In the genomic region with DNA sequence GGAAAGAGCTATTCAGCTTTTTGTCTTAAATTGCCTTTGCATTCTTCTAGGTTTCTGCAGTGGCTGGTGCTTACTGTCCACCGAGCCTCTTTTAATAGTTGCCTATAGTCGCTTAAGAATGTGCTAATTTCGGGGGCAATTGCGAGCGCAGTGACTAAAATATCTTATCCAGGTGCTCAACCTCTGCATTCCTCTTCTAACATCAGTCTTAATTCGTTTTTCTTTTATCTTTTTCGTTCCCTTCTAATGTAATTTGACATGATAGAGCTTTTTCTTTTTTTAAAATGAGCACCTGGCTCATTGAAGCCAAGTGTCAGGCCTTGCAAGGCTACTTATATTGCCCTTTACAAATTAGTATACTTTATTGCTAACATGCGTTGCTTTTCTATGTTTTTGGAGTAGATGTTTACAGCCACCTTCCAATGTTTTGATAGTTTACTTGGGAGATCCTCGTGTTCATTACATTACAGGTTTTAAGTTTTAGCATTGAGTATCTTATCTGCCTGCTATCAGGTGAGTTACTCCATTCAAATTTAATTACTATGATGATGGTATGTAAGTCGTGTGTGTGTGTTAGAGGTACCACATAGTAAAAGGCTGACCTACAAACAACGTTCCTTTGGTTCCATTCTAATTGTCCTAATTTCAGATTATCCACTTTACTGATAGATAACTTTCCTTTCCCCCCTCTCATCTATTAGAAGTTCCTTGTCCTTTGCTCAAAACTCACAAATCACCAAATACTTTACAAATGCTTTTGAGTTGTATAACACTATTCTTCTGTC, we compare ENCODE assay signal across 9 mouse cellular contexts. TPM values are rescaled to one million over a fixed set of nuclear protein-coding genes. Genes with fewer than 3 reads are reported as not detected.
DNase-seq lines count a peak whose midpoint lies in the region; ATAC-seq lines count a peak whose summit lies in the region.
"Had no signal": no experiment of that assay in that cellular context is flagged by ENCODE, and none has a peak within 500 bp of the region (broad histone marks: within the 10 kb centered on the region; RNA-seq: fewer than 3 reads in every experiment).

No protein-coding gene starts in this region.

- peak overlapping the region; percentile 59 for H3K4me2 ChIP-seq in lung, embryonic 15.5 days
- H3K4me2 ChIP-seq in stomach, embryonic 14.5 days (replicated peaks; ENCODE audit: low read depth, low read length) = peak overlapping the region; percentile 49

- no peak for ATAC-seq in lung, embryonic 15.5 days (ENCODE audit: borderline replicate concordance, extremely low read depth, low FRiP score, low TSS enrichment)
- no peak for ATAC-seq in stomach, embryonic 14.5 days (ENCODE audit: insufficient number of reproducible peaks, insufficient read depth, low FRiP score, low read depth)

- H3K9ac ChIP-seq in lung, embryonic 15.5 days = peak overlapping the region; percentile 37
- H3K9ac ChIP-seq in stomach, embryonic 14.5 days (replicated peaks; ENCODE audit: low read depth, low read length) = peak overlapping the region; percentile 48

- peaks cover 5% of the 10 kb centered on the region; the same call in 1 of the 2 replicates for H3K27me3 ChIP-seq in lung, embryonic 15.5 days
- H3K27me3 ChIP-seq in embryonic facial prominence, embryonic 10.5 days (replicated peaks; ENCODE audit: low read depth, poor library complexity, severe bottlenecking) = no peaks in the 10 kb centered on the region
- H3K27me3 ChIP-seq in limb, embryonic 10.5 days (ENCODE audit: low read depth, poor library complexity, severe bottlenecking) = peaks cover 13% of the 10 kb centered on the region
- H3K27me3 ChIP-seq in stomach, embryonic 14.5 days (ENCODE audit: control insufficient read depth, insufficient read depth, low read length) = no peaks in the 10 kb centered on the region

- no peaks in the 10 kb centered on the region for H3K9me3 ChIP-seq in lung, embryonic 15.5 days
- no peaks in the 10 kb centered on the region for H3K9me3 ChIP-seq in embryonic facial prominence, embryonic 10.5 days
- H3K9me3 ChIP-seq in limb, embryonic 10.5 days (replicated peaks) = no peaks in the 10 kb centered on the region
- H3K9me3 ChIP-seq in stomach, embryonic 14.5 days (ENCODE audit: control insufficient read depth, low read depth, low read length) = no peaks in the 10 kb centered on the region

- H3K27ac ChIP-seq in lung, embryonic 15.5 days = peak overlapping the region; percentile 49
- H3K27ac ChIP-seq in embryonic facial prominence, embryonic 10.5 days (replicated peaks) = peak overlapping the region; percentile 88
- H3K27ac ChIP-seq in limb, embryonic 10.5 days = peak overlapping the region; percentile 85
- H3K27ac ChIP-seq in stomach, embryonic 14.5 days (ENCODE audit: low read length) = peak overlapping the region; percentile 35; the same call in 1 of the 2 replicates

- peaks cover 34% of the 10 kb centered on the region for H3K4me1 ChIP-seq in lung, embryonic 15.5 days
- H3K4me1 ChIP-seq in embryonic facial prominence, embryonic 10.5 days = peaks cover 65% of the 10 kb centered on the region
- peaks cover 66% of the 10 kb centered on the region for H3K4me1 ChIP-seq in limb, embryonic 10.5 days
- peaks cover 16% of the 10 kb centered on the region; the same call in 1 of the 2 replicates for H3K4me1 ChIP-seq in stomach, embryonic 14.5 days (ENCODE audit: control insufficient read depth, insufficient read depth, low read length)

- peak overlapping the region; percentile 46 for H3K4me3 ChIP-seq in lung, embryonic 15.5 days
- peak overlapping the region; percentile 65 for H3K4me3 ChIP-seq in embryonic facial prominence, embryonic 10.5 days
- peak overlapping the region; percentile 56 for H3K4me3 ChIP-seq in limb, embryonic 10.5 days
- H3K4me3 ChIP-seq in stomach, embryonic 14.5 days (ENCODE audit: low read depth, low read length) = peak overlapping the region; percentile 33

- 2% methylated on average over 11 of the region's 11 CpGs for WGBS in lung, embryonic 15.5 days
- 3% methylated on average over 11 of the region's 11 CpGs for WGBS in embryonic facial prominence, embryonic 10.5 days
- WGBS in limb, embryonic 10.5 days = 3% methylated on average over 11 of the region's 11 CpGs
- WGBS in stomach, embryonic 14.5 days = 3% methylated on average over 11 of the region's 11 CpGs

- no peak for DNase-seq in lung, adult 18-20 months
- DNase-seq in embryonic facial prominence, embryonic 10.5 days (ENCODE audit: low spot score) = no peak
- DNase-seq in limb, embryonic 10.5 days (ENCODE audit: low spot score) = no peak
- no peak for DNase-seq in cerebellum, adult 11 months
- no peak for DNase-seq in adrenal gland, postnatal 36 days
- no peak for DNase-seq in urinary bladder, postnatal 4 days (ENCODE audit: low spot score in 2 of 2)
- DNase-seq: cerebellum, adult 11-12 months had no signal

- no peaks in the 10 kb centered on the region for H3K36me3 ChIP-seq in lung, embryonic 15.5 days
- no peaks in the 10 kb centered on the region for H3K36me3 ChIP-seq in embryonic facial prominence, embryonic 10.5 days (replicated peaks)
- H3K36me3 ChIP-seq in limb, embryonic 10.5 days = no peaks in the 10 kb centered on the region
- no peaks in the 10 kb centered on the region for H3K36me3 ChIP-seq in stomach, embryonic 14.5 days (ENCODE audit: control insufficient read depth, insufficient read depth, low read length)

RNA-seq across cellular contexts. Expression of a gene that starts 1.1 kb away (rescaled TPM):
- 0.45 and 1.9 TPM in 2 replicates for polyA plus RNA-seq in lung, embryonic 15.5 days (2015; fragmentation: Nextera tagmentation; extraction: Ambion mirVana)
- polyA plus RNA-seq in embryonic facial prominence, embryonic 10.5 days (2016; fragmentation: Nextera tagmentation; extraction: Ambion mirVana) = 0.52 and 0.81 TPM in 2 replicates
- polyA plus RNA-seq in limb, embryonic 10.5 days (2016; fragmentation: Nextera tagmentation; extraction: Ambion mirVana) = 0.41 TPM in 1 of 2 replicates, not detected in the other
- polyA plus RNA-seq in stomach, embryonic 14.5 days (2014; fragmentation: Nextera tagmentation; extraction: Ambion mirVana) = 1.4 and 3.0 TPM in 2 replicates
- not detected for total RNA-seq in adrenal gland, postnatal 36 days (2021)

RNA-seq across cellular contexts. Expression of a gene that starts 2.3 kb away (rescaled TPM):
- 20.4 and 20.5 TPM in 2 replicates for polyA plus RNA-seq in lung, embryonic 15.5 days (2015; fragmentation: Nextera tagmentation; extraction: Ambion mirVana)
- 4.8 and 8.6 TPM in 2 replicates for polyA plus RNA-seq in embryonic facial prominence, embryonic 10.5 days (2016; fragmentation: Nextera tagmentation; extraction: Ambion mirVana)
- polyA plus RNA-seq in limb, embryonic 10.5 days (2016; fragmentation: Nextera tagmentation; extraction: Ambion mirVana) = 12.7 and 15.9 TPM in 2 replicates
- polyA plus RNA-seq in stomach, embryonic 14.5 days (2014; fragmentation: Nextera tagmentation; extraction: Ambion mirVana) = 12.3 and 17.2 TPM in 2 replicates
- 10 to 100 TPM in 1 of 2 experiments, 1 to 10 TPM in 1; 2.9 to 13.5 TPM for total RNA-seq in adrenal gland, postnatal 36 days (2021)

RNA-seq across cellular contexts. Expression of a gene that starts 7.5 kb away (rescaled TPM):
- polyA plus RNA-seq in lung, embryonic 15.5 days (2015; fragmentation: Nextera tagmentation; extraction: Ambion mirVana) = 58.4 and 70.0 TPM in 2 replicates
- polyA plus RNA-seq in embryonic facial prominence, embryonic 10.5 days (2016; fragmentation: Nextera tagmentation; extraction: Ambion mirVana) = 26.6 and 32.1 TPM in 2 replicates
- 18.9 and 27.3 TPM in 2 replicates for polyA plus RNA-seq in limb, embryonic 10.5 days (2016; fragmentation: Nextera tagmentation; extraction: Ambion mirVana)
- 54.1 and 54.7 TPM in 2 replicates for polyA plus RNA-seq in stomach, embryonic 14.5 days (2014; fragmentation: Nextera tagmentation; extraction: Ambion mirVana)
- total RNA-seq in adrenal gland, postnatal 36 days (2021) = 100 to 1,000 TPM; 495 to 593 TPM

RNA-seq across cellular contexts. Expression of a gene that starts 8.6 kb away (rescaled TPM):
- 9.8 and 13.7 TPM in 2 replicates for polyA plus RNA-seq in lung, embryonic 15.5 days (2015; fragmentation: Nextera tagmentation; extraction: Ambion mirVana)
- polyA plus RNA-seq in embryonic facial prominence, embryonic 10.5 days (2016; fragmentation: Nextera tagmentation; extraction: Ambion mirVana) = 4.9 and 6.6 TPM in 2 replicates
- polyA plus RNA-seq in limb, embryonic 10.5 days (2016; fragmentation: Nextera tagmentation; extraction: Ambion mirVana) = 6.5 and 7.3 TPM in 2 replicates
- polyA plus RNA-seq in stomach, embryonic 14.5 days (2014; fragmentation: Nextera tagmentation; extraction: Ambion mirVana) = 4.9 and 6.2 TPM in 2 replicates
- total RNA-seq in adrenal gland, postnatal 36 days (2021) = 10 to 100 TPM; 23.8 to 30.2 TPM

RNA-seq across cellular contexts. Expression of a gene that starts 15.6 kb away (rescaled TPM):
- polyA plus RNA-seq in lung, embryonic 15.5 days (2015; fragmentation: Nextera tagmentation; extraction: Ambion mirVana) = 15.9 and 16.1 TPM in 2 replicates
- polyA plus RNA-seq in embryonic facial prominence, embryonic 10.5 days (2016; fragmentation: Nextera tagmentation; extraction: Ambion mirVana) = 12.8 TPM in 2 replicates
- polyA plus RNA-seq in limb, embryonic 10.5 days (2016; fragmentation: Nextera tagmentation; extraction: Ambion mirVana) = 7.7 and 9.4 TPM in 2 replicates
- 9.6 and 15.0 TPM in 2 replicates for polyA plus RNA-seq in stomach, embryonic 14.5 days (2014; fragmentation: Nextera tagmentation; extraction: Ambion mirVana)
- 10 to 100 TPM; 25.0 to 26.7 TPM for total RNA-seq in adrenal gland, postnatal 36 days (2021)

Comparison
In these comparisons a context has a peak if more than half of its experiments do, and no peak if none do; other contexts are left out.
1. H3K27ac ChIP-seq: peak in every context shown above with its lines; median percentile 88 in embryonic facial prominence, embryonic 10.5 days; 85 in limb, embryonic 10.5 days; 49 in lung, embryonic 15.5 days; 35 in stomach, embryonic 14.5 days.